Mouse (Mus musculus): ENCODE data around the gene Pwwp2b. TPM values are rescaled to one million over a fixed set of nuclear protein-coding genes. Genes with fewer than 3 reads are reported as not detected.

The Pwwp2b gene
- total RNA-seq, 2 experiments from 2014 or later = 30.0 to 31.6 TPM

- no peak for DNase-seq
These were observed 17.4 kb downstream of the Pwwp2b start for GRCm38 (mm10) chr7:139265634-139266033.

DNA sequence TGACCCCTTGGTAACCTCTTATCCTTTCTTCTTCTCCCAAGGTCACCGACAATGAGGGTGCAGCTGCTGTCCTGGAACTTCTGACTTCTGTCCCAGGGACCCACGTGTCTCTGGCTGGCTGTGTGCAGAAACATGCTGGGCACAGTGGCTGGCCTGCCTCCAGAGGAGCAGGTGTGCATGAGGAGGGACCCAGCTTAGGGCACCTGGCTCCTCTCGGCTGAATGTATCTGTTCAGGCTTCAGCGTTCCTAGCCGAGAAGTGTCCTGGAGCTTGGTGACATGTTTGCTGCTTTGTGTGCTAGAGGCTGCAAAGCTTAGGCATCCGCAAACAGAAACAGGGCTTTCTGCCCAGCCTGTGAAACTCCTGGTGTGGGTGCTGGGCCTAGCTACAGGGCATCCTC, 18.1 kb downstream of the Pwwp2b start:
- DNase-seq = no peak

- DNase-seq = no peak
These were observed 18.9 kb downstream of the Pwwp2b start for GRCm38 (mm10) chr7:139266886-139267870.

GRCm38 (mm10) chr7:139270738-139271137, 22.5 kb downstream of the Pwwp2b start:
- DNase-seq = no peak

DNA sequence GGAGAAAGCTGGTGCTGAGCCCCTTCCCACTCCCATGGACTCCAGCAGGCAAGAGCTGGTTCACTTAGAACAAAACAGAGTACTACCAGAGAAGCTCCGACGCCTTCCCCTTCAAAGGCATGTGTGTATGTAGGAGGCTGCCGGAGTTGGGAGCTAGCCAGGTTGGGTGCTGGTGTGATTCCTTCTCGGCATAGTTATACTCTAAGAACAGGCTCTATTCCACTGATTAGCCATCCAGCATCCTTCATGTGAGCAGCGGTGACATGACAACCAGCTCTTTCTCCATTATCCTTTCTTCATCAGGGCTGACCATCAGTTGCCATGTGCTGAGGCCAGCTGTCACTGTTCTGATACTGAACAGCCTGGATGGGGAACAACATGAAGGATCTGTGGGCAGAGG, 23.6 kb downstream of the Pwwp2b start:
- peak; percentile 65 to 69 for DNase-seq

DNA sequence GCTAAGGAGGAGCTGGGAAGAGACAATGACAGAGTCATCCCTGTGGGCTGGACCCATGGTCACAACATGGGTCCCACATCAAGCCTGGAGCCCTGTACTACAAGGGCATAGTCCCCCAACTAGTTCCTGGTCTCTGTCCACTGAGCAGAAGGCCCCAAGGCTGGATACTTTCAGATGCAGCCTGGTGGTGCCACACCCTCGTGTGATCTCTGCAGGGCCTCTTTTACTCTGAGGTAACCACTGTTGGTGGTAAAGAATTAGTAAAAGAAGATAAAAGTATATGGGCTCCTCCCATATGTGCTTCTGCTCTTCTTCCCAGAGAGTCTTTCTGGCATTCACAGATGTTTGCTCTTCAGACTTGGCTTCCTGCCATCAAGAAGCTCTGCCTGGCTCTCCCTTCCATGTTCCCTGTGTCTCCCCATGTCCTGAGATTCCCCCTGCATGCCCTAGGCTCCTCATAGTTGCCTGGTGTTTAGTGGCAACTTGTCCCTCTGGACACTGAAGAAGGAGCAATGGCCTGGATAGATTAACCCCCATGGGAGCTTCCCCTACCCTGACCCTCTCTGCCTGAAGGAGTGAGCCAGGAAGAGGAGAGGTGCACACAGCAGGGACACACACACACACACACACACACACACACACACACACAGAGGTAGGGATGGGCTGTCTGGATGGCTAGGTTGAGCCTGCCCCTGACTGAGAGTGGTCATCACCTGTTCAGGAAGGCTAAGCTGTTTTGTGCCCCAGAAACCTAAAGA, 24.5 kb downstream of the Pwwp2b start:
- no peak for DNase-seq

- no peak for DNase-seq
These were observed 25.1 kb downstream of the Pwwp2b start for GRCm38 (mm10) chr7:139273397-139273719.

- DNase-seq = peak in 1 of 2 experiments; percentile 41
These were observed 27.3 kb downstream of the Pwwp2b start for GRCm38 (mm10) chr7:139275586-139275985.

DNA sequence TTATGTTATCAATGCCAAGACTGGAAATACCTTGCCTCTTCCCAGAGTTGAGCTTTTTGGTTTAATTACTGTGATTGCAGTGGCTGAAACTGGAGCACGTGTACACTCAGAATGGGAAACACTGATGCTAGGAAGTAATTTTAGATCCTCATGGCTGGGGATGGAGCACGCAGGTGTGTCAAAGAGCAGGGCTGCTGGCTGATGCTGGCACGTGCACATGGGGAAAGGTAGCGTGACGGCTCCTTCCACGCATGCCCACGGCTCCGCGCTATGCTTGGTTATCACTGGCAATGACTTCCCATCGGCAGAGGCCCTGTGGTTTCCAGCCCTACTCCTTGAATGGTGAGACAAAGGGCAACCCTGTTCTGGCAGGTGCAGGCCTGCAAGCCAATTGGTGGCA, 27.9 kb downstream of the Pwwp2b start:
- DNase-seq = no peak

GRCm38 (mm10) chr7:139277536-139277935, 29.3 kb downstream of the Pwwp2b start:
- DNase-seq = no peak

DNA sequence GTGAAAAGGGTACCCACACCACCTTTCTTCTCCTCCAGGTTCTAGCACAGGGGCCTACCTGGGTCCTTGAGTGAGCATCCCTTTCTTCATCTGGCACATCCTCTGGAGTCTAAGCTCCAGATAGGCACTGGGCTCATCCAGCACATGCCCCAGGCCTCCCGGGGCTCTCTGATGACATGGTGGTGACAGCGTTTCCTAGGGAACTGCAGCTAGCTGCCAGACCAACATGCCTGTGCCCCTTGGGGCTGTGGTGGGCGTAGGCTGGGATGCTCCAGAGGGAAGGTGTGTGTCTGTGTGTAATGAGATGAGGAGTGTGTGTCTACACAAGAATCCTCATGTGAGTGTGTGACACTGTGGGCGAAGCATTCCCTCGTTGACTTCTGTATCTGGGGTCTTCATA, 31.3 kb downstream of the Pwwp2b start:
- DNase-seq = no peak

DNA sequence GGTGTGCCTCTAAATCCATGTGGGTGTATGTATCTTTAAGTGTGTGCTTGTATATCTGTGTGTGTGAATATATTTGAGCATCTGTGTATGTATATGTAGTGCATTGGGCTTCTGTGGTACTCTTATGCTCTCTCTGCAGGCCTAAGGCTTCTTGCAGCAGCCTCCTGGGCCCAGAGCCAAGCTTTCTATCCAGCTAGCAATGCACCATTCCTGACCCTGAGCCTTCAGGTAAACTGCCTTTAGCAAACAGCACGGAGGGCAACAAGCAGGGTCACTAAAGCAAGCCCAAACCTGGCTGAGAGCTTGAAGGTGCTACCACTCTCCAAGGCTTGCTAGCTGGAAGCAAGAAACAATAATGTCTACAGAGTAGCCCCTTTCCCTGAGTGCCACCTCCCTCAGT, 31.8 kb downstream of the Pwwp2b start:
- no peak for DNase-seq

GRCm38 (mm10) chr7:139281195-139281594, 32.9 kb downstream of the Pwwp2b start:
- DNase-seq = no peak

GRCm38 (mm10) chr7:139282037-139282436, 33.8 kb downstream of the Pwwp2b start:
- DNase-seq = no peak

DNA sequence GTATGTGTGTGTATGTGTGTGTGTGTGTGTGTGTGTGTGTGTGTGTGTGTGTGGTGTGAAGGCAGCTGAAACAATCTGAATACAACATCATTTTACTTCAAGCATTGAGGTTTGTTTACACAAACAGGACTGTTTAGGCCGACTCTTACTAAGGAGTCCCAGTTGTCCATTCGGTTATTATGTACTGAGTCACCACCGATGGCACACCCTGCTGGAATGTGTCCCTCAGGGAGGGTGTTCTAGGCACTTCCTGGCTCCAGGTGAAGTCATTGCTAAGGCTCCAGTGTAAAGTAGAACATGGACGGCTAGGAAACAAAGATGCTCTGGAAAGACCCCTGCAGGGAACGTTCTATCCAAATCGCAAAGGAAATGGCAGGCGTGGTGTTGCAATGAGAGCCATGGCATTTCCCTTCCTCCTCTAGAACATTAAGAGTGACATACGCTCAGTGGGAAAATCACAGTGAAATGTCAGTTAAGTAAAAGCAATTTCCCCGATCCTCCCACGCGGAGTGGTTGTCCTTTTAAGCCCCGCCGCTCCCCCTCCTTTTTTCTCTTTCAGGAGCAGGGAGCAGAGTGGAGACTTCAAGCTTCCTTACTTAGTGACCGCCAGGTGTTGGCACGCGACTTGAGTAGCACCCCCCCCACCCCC, 37.1 kb downstream of the Pwwp2b start:
- no peak for DNase-seq

GRCm38 (mm10) chr7:139288540-139288939, 40.3 kb downstream of the Pwwp2b start:
- no peak for DNase-seq

DNA sequence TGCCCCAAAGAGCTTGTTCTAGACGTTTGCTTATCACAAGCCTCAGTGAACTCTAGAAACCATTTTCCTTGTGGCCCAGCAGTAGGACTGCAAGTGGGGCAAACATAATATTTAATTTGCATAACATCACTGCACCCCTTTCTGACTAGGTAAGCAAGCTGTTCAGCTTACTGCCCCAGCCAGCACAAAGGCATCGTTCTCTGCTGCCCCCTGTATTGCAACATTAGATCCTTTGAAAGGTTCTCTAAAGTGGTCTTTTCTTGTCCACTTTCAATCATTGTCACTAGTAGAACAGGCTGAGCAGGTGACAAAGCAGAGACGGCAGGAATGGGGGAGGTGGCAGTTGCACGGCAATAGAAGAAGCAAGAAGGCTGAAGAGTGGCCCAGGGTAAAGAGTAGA, 45.1 kb downstream of the Pwwp2b start:
- no peak for DNase-seq

DNA sequence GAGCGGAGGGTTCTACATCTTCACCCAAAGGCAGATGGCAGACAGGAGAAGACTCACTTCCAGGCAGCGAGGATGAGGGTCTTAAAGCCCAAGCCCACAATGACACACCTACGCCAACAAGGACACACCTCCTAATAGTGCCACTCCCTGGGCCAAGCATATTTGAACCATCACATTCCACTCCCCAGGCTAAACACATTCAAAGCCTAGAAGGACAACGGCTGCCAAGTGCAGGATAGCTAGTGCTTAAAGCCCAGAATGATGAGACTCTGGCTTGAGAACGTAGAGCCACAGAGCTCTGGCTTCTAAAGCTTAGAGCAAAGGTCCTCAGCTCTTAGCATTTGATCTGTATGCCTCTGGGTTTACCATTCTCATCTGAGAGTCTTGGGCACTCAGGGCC, 45.8 kb downstream of the Pwwp2b start:
- DNase-seq = no peak

DNA sequence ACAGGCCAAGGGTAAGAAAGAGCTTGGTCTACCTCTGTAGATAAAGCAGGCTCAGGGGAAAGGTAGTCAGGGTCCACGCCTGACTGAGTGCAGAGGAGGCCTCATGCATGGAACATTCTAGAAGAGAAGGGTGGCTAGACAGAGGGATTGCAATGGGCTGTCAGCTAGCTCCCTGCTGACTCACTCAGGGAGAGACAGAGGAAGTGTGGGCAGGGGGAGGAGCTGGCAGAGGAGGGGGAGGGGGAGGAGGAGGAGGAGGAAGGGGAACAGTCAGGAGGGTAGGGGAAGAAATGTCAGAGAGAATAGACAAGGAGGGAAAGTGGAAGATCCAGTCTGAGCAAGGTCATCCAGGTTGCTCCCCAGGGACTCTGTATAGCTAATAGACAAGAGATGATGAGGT, 47.4 kb downstream of the Pwwp2b start:
- no peak for DNase-seq

- DNase-seq = no peak
These were observed 48.3 kb downstream of the Pwwp2b start for GRCm38 (mm10) chr7:139296552-139297100.

- DNase-seq = no peak
These were observed 50.2 kb downstream of the Pwwp2b start for GRCm38 (mm10) chr7:139298446-139298845.

DNA sequence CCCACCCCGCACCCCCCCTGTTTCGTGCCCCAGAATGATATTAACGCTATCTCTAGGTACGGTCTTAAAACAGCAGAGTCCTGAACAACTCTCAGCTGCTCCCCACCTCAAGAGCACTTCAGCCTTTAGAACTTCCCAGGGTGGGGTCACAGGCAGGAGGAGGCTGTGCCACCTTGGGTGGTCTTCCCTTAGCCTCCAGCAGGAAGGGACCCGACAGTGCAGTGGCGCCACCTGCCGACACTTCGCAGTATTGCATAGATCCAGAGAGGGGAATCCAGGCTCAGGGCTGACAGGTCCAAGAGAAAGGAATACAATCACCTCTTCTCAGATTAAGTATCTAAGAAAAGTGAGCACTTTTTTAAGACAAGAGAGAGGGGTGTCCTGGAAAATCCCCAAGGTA, 51.1 kb downstream of the Pwwp2b start:
- DNase-seq = peak; percentile 79 to 85

GRCm38 (mm10) chr7:139300423-139300822, 52.1 kb downstream of the Pwwp2b start:
- DNase-seq = no peak

Measured in layer of hippocampus, postnatal 36 days (tissue).